Mouse (Mus musculus): ENCODE data around the gene Methig1. TPM values are rescaled to one million over a fixed set of nuclear protein-coding genes. Genes with fewer than 3 reads are reported as not detected.

The Methig1 gene
- total RNA-seq, 1 experiment from 2014 or later: not detected

DNA sequence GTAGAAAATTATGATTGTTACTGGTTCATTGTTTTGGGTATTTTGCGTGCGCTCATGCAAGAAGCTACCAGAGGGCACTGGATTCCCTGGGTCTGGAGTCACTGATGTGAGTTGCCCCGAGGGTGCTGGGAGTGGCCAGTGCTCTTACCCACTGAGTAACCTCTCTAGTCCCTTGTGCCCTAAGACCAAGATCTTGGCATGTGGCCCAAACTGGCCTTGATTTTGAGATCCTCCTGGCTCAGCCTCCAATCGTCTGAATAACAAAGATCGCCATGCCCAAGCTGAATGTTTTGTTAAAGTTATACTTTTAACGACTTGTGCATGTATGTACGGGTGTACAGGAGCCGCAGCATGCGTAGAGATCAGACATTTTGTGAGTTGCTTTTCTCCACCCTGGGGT is 32.8 kb downstream of the Methig1 start:
- ATAC-seq (replicated peaks in 1 of 2; ENCODE audit: insufficient read depth in 1 of 2, low FRiP score in 2 of 2, low TSS enrichment in 1 of 2, low read depth in 1 of 2, poor library complexity in 2 of 2, severe bottlenecking in 2 of 2): no peak

DNA sequence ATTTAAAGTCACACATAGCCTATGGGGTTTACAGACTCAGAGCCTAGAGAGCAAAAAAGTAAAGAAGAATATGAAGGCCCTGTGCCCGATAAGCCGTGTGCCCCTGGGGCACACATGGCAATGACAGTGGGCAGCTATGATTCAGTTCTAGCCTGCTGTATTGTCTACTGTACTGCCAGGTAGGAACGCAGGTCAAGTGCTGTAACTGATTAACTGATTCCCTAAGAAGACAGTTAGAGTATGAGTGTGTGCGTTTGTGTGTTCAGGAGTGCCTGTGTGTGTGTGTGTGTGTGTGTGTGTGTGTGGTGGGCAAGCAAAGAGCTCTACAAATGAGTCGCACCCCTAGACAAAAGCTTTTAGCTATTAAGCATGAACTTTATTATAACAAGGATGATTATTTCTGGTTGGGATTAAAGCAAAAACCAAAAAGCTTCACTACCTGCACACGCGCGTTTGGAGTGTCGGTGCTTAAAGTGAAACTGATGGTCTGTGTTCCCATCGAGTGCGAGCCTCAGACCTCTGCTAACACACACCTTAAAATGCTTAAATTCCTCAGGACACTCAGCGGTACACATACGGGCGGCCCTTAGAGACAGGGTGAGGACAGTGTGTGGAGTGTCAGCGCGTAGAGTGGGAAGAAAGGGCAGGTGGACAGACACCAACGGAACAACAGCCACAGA is 34.7 kb downstream of the Methig1 start:
- peak in 1 of 2 experiments; percentile 8; a peak in 1 of 4 replicates for ATAC-seq (replicated peaks in 1 of 2; ENCODE audit: insufficient read depth in 1 of 2, low FRiP score in 2 of 2, low TSS enrichment in 1 of 2, low read depth in 1 of 2, poor library complexity in 2 of 2, severe bottlenecking in 2 of 2)

DNA sequence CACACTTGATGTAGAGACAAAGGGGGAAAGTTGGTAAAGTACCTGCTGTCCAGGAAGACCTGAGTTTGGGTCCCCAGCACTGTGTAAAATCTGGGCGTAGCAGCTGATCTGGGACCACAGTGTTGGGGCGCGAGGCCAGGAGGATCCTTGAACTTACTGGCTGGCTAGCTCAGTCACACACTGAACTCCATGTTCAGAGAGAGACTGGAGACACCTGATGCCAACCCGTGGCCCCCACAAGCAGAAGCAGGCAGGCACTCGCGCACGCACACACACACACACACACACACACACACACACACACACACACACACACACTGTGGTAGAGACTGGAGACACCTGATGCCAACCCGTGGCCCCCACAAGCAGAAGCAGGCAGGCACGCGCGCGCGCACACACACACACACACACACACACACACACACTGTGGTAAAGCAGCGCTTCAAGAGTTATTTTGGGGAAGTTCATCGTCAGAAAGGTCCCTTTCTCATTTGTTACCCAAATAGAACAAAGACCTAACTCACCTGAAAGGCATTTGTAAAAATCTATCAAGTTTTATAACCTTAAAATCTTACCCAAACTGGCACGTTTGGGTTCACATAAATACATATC is 35.4 kb downstream of the Methig1 start:
- peak; percentile 51 to 68 for ATAC-seq (replicated peaks in 1 of 2; ENCODE audit: insufficient read depth in 1 of 2, low FRiP score in 2 of 2, low TSS enrichment in 1 of 2, low read depth in 1 of 2, poor library complexity in 2 of 2, severe bottlenecking in 2 of 2)

DNA sequence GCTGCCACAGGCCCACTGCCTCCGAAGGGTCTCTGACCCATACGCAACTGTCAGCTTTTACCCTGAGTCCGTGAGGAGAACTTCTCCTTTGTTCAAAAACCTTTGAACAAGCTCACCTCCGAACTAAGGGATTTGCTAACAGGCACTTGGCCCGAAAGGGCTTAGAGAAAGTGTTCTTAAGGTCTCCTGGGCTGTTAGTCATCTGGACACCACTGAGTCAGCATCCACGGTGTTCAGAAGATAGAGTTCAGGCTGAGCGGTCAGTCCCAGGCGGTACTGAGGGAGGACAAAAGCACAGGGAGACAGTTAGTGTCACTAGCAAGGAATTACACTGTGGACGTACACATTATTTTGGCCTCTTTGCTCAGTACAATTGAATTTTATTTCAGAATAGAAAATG is 35.9 kb downstream of the Methig1 start:
- ATAC-seq (replicated peaks in 1 of 2; ENCODE audit: insufficient read depth in 1 of 2, low FRiP score in 2 of 2, low TSS enrichment in 1 of 2, low read depth in 1 of 2, poor library complexity in 2 of 2, severe bottlenecking in 2 of 2): 0 out of 4 replicates have a peak, but pooled peaks of 1 of the 2 experiments have one; percentile 6

DNA sequence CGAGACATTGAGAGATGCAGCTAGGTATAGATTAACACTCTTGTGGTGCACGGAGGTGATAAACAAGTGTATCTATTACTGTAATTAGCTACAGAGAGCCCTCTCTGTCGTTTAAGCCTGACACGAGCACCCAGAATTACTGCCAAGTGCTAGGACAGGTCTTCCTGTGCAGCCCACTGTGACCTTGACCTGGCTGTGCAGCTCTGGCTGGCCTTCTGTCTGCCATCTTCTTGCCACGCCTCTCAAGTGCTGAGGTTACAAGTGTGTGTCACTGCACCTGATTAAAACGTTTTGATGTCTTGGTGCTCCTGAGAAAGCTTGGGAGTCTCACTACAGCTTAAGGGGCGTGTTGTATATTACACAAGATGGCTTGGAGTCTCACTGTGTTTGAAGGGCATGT is 38.1 kb downstream of the Methig1 start:
- ATAC-seq (replicated peaks in 1 of 2; ENCODE audit: insufficient read depth in 1 of 2, low FRiP score in 2 of 2, low TSS enrichment in 1 of 2, low read depth in 1 of 2, poor library complexity in 2 of 2, severe bottlenecking in 2 of 2): no peak

DNA sequence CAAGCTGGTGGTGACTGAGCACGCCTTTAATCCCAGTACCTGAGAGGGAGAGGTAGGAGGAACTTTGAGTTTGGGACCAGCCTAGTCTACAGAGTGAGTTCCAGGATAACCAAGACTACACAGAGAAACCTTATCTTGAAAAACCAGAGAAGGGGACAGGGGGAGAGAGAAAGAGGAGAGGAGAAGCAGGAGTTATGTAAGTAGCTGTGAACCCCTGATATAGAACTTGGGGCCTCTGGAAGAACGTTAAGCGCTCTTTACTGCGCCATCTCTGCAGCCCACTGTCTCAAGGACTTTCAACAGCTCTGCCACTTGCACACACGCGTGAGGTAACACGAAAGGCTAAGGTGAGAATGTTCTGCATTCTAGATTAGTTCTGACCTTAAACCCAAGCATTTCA is 38.6 kb downstream of the Methig1 start:
- no peak for ATAC-seq (replicated peaks in 1 of 2; ENCODE audit: insufficient read depth in 1 of 2, low FRiP score in 2 of 2, low TSS enrichment in 1 of 2, low read depth in 1 of 2, poor library complexity in 2 of 2, severe bottlenecking in 2 of 2)

DNA sequence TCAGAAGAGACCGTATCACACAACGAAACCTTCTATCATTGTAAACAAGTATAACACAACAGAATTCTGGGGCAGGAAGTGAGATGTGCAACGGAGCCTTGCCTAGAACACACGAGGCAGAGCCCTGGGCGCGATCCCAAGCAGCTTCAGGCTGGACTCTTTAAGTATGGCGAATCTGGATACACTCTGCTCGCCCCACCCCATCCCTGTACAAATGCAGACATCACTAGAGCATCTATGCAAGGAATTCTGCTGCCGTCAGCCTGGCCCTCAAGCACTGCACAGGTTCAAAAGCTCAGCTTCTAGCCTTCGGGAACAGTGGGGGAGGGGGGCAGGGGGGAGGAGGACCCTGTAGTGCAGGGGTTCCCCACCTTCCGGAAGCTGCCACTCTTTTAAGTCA is 40.1 kb downstream of the Methig1 start:
- no peak for ATAC-seq (replicated peaks in 1 of 2; ENCODE audit: insufficient read depth in 1 of 2, low FRiP score in 2 of 2, low TSS enrichment in 1 of 2, low read depth in 1 of 2, poor library complexity in 2 of 2, severe bottlenecking in 2 of 2)

DNA sequence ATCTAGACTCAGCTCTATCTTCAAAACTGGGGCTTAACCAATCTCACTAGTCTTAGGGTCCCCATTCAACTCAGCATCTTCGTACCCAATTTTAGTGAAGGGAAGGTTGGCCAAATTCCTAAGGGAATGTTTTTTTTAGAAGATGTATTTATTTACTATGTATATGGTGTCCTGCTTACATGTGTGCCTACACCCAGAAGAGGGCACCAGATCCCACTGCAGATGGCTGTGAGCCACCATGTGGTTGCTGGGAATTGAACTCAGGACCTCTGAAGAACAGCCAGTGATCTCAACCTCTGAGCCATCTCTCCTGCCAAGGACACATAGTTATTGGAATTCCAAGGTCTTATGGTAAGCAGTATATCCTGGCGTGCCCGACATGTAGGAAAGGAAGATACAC is 42.6 kb downstream of the Methig1 start:
- ATAC-seq (replicated peaks in 1 of 2; ENCODE audit: insufficient read depth in 1 of 2, low FRiP score in 2 of 2, low TSS enrichment in 1 of 2, low read depth in 1 of 2, poor library complexity in 2 of 2, severe bottlenecking in 2 of 2): no peak

DNA sequence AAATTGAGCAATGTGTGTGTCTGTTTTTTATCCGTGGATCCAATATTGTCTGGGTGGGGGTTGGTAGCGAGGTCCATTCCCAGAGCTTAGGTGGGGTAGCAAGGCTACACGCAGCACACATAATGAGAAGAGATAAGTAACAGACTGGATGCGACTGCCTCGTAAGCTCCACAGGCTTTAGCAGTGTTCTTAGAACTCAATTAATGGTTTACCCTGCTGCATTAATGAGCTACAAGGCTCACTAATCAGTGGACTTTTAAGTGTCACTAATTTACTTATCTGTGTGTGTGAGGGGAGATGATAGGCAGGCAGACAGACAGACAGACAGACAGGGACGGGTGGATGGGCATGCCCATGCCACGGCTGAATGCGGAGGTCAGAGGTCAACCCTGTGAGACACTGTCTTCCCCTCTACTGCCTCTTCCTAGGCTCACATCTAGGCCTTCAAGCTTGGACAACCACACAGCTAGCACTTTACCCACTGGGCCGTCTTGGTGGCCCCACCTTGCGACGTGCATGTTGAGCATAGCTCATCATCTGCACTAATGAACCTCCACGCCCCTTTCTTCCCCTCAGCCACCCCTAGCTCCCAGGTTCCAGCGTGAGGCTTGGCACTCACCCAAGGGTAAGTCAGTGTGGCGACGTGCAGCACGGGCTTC is 47.8 kb downstream of the Methig1 start:
- ATAC-seq (replicated peaks in 1 of 2; ENCODE audit: insufficient read depth in 1 of 2, low FRiP score in 2 of 2, low TSS enrichment in 1 of 2, low read depth in 1 of 2, poor library complexity in 2 of 2, severe bottlenecking in 2 of 2): no peak

DNA sequence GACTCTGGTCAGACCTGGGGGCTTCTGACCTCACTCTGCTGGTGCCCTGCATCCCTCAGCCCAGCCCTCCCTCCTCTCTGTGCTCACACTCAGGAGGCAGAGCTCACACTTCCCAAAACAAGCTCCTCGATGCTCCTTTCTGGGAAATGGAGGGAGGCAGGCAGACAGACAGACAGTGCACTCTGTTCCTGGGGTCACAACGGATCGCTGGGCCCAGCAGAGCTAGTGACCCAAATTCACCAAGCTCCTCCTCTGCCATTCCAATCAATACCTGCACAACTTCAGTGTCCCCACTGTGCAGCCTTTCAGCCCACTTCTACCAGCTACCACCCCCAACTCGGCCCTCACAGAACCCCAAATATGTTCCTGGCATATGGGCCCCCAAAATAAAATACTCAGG is 48.9 kb downstream of the Methig1 start:
- no peak for ATAC-seq (replicated peaks in 1 of 2; ENCODE audit: insufficient read depth in 1 of 2, low FRiP score in 2 of 2, low TSS enrichment in 1 of 2, low read depth in 1 of 2, poor library complexity in 2 of 2, severe bottlenecking in 2 of 2)

DNA sequence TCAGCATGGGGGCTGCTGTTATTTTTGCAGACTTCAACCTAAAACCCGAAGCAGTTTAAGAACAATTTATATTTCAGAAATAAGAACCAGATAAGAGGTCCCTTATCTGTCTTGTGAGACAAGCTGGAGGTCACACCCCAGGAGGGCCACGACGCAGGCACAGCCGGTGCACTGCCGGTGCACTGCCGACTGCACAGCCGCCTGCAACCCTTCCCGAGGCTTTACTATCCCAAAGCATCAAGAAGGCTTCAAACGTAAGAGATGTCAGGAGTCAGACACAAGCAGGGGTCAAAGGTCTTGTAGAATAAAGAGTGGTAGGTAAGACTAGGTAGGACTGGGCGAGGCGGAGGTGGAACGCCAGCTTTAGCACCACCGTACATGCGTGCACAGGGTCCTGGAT is 49.4 kb downstream of the Methig1 start:
- no peak for ATAC-seq (replicated peaks in 1 of 2; ENCODE audit: insufficient read depth in 1 of 2, low FRiP score in 2 of 2, low TSS enrichment in 1 of 2, low read depth in 1 of 2, poor library complexity in 2 of 2, severe bottlenecking in 2 of 2)

DNA sequence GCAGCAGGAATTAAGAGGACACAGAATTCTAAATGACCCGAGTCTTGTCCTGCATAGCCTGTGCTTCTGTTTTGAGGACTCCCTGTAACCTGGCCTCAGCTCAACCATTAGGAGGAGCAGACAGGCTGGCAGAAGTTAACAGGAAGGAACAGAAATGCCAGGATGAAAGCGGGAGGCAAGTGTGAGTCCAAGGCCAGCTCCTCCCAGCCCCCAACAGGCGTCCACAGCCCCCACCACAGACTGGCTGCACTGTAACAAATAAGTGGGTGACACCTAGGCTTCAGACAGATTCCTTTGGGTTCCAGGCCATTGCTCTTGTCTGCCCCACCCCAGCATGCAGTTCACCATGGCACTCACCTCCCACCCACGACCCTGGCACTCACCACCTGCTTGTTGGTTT is 49.8 kb downstream of the Methig1 start:
- no peak for ATAC-seq (replicated peaks in 1 of 2; ENCODE audit: insufficient read depth in 1 of 2, low FRiP score in 2 of 2, low TSS enrichment in 1 of 2, low read depth in 1 of 2, poor library complexity in 2 of 2, severe bottlenecking in 2 of 2)

DNA sequence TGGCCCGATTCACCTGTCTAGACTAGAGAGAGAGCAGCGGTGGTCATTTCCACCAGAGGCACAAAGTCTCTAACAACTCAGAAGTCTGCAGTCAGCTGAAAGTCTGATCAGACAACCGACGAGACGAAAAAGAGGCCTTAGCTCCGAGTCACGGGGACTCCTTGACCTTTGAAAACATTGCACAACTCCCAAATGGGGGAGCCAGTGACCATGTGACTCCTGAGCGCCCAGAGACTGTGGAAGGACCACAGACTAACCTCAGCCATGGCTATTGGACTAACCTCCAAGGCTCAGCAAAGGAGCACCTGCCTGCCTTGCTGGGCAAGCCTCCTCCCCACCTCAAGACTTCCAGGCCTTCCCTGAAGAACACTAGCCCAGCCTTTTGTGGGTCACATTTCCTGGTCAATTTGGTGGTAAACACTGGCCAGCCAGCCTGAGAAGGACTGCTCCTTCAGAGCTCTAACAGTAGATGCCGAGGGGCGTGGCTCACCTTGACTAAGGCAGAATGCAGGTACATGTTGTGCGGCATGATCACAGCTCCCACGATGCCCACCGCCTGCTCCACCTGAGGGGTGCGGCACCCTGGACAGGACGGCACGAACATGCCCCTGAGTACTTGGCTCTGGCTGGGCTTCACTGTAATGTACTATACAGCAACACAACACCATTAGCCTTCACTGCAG is 50.5 kb downstream of the Methig1 start:
- ATAC-seq (replicated peaks in 1 of 2; ENCODE audit: insufficient read depth in 1 of 2, low FRiP score in 2 of 2, low TSS enrichment in 1 of 2, low read depth in 1 of 2, poor library complexity in 2 of 2, severe bottlenecking in 2 of 2): no peak

DNA sequence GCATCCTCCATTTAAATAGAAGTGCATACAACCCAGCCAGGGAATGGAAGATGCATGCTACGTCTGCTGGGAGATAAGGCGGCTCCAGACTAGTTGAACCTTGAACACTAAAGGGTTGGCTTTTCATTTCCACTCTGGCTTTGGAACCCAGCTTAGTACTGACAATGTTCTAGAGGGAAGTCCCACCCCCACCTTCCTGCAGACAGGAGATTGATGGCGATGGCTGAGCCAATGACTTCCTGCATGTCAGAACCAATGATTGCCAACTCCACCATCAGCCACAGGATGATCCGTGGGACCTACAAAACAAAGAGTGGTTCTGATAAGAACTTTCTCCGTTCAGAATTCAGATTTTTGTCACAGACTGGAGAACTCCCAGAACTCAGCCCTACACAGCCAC is 53.1 kb downstream of the Methig1 start:
- no peak; a peak in 1 of 4 replicates for ATAC-seq (replicated peaks in 1 of 2; ENCODE audit: insufficient read depth in 1 of 2, low FRiP score in 2 of 2, low TSS enrichment in 1 of 2, low read depth in 1 of 2, poor library complexity in 2 of 2, severe bottlenecking in 2 of 2)

DNA sequence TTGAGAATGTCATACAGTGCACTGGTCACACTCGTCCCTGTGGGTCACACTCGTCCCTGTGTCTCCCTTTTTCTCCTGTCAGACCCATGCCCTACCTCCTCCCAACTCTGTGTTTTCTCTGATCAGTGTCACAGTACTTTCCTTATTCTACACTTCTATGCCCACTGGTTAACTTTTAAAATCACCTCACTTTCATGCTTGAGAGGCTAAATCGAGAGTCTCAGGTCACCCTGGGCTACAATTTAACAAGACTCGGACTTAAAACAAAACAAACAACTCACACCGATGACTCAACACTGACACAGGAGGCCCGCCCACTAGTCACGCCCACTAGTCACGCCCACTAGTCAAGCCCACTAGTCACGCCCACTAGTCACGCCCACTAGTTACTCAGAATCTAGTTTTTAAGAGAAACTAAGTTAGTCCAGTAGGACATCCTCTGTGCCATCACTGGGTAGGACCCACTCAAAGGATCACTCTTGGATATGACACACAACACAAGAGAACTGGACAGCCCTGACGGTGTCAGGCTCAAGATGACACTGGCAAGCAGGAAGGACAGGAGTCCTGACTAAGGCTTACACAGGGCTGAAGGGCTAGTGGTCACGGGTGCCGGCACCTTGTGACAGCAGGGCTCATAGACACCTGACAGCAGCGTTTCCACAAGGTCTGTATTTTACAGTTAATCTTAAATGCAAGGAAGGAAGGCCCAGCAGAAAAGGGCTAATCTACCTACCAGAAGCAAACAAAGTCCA is 58.1 kb downstream of the Methig1 start:
- ATAC-seq (replicated peaks in 1 of 2; ENCODE audit: insufficient read depth in 1 of 2, low FRiP score in 2 of 2, low TSS enrichment in 1 of 2, low read depth in 1 of 2, poor library complexity in 2 of 2, severe bottlenecking in 2 of 2): peak; percentile 29 to 57; a peak in 1 of 4 replicates

DNA sequence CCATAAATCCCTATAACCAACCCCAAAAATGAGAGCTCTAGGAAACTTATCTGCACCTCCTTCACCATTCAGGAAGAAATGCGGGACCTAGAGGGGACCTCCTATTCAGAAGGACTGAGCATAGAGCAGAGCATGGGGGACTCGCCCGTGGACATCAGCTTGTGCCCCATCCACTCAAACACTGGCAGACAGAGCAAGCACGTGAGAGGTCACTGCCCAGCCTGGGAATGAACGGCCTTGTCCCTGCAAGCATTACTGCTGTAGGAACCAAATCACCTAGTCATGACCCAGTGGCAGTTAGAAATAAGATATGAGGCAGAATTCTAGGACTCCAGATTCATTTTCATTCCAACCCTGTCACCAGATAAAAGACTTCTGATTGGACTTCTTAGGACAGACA is 58.8 kb downstream of the Methig1 start:
- no peak for ATAC-seq (replicated peaks in 1 of 2; ENCODE audit: insufficient read depth in 1 of 2, low FRiP score in 2 of 2, low TSS enrichment in 1 of 2, low read depth in 1 of 2, poor library complexity in 2 of 2, severe bottlenecking in 2 of 2)

DNA sequence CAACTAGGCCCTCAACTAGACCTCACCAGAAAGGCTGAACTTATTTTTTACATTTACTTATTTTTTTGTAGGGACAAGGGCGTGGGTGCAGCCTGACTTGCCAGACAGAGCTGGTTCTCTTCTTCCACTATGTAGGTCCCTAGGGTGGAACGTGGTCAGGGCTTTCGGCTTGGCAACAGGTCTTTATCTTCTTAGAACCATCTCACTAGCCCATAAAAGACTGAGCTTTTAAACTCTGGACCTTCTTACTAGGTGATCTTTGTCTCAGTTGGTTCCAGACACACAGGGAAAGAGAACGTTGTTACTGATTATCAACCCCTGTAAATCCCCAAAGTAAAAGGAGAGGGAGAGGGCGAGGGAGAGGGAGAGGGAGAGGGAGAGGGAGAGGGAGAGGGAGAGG is 60.4 kb downstream of the Methig1 start:
- ATAC-seq (replicated peaks in 1 of 2; ENCODE audit: insufficient read depth in 1 of 2, low FRiP score in 2 of 2, low TSS enrichment in 1 of 2, low read depth in 1 of 2, poor library complexity in 2 of 2, severe bottlenecking in 2 of 2): no peak
